Mouse (Mus musculus): ENCODE measurements around the gene Usp35.

GRCm38 (mm10) chr7:97302876-97303275 is 28.9 kb downstream of the Usp35 start:
- TF ChIP-seq E2F4 (IDR thresholded peaks at IDR 0.05; ENCODE audit: insufficient read depth), result no peak
- TF ChIP-seq MYOG (IDR thresholded peaks at IDR 0.05; ENCODE audit: control insufficient read depth in 1 of 3, insufficient read depth in 1 of 3, insufficient read length in 2 of 3, low read depth in 2 of 3), result no peak
- no peak for TF ChIP-seq POLR2A (IDR thresholded peaks at IDR 0.05; ENCODE audit: insufficient read length, low read depth)
- TF ChIP-seq USF1 (IDR thresholded peaks at IDR 0.05; ENCODE audit: low read depth), result no peak
- TF ChIP-seq REST (IDR thresholded peaks at IDR 0.05; ENCODE audit: insufficient read depth, insufficient read length), result no peak
- no peak for TF ChIP-seq MAX (IDR thresholded peaks at IDR 0.05; ENCODE audit: low read depth)
- TF ChIP-seq CEBPB (IDR thresholded peaks at IDR 0.05; ENCODE audit: insufficient read depth, poor library complexity, severe bottlenecking), result no peak
- TF ChIP-seq POLR2AphosphoS2 (IDR thresholded peaks at IDR 0.05; ENCODE audit: insufficient read length, low read depth), result no peak
- no peak for TF ChIP-seq TCF12 (IDR thresholded peaks at IDR 0.05; ENCODE audit: insufficient read depth, poor library complexity, severe bottlenecking)
- no peak for TF ChIP-seq MYOD1 (IDR thresholded peaks at IDR 0.05; ENCODE audit: control insufficient read depth in 1 of 3, insufficient read length in 2 of 3, low read depth in 2 of 3)
- no peak for TF ChIP-seq TCF3 (IDR thresholded peaks at IDR 0.05; ENCODE audit: insufficient read length, low read depth)
- no peak for TF ChIP-seq SRF (IDR thresholded peaks at IDR 0.05; ENCODE audit: control insufficient read depth, insufficient read length, low read depth)
